Mouse (Mus musculus) C3H10T1/2 (cell line): Measurements from ENCODE around the gene Vmn1r200. TPM values are rescaled to one million over a fixed set of nuclear protein-coding genes. Genes with fewer than 3 reads are reported as not detected.

ENCODE experiments used
- polyA plus RNA-seq, 2 experiments: library from polyadenylated mRNA; unstranded; fragments of >200 nt; fragmentation: generic; extraction: Trizol; gene quantifications; one replicate each; pipeline ENCODE4 v1.2.1; 2012; ENCODE audit warnings: missing spikeins in 2 of 2

The Vmn1r200 gene
- not detected for polyA plus RNA-seq

GRCm38 (mm10) chr13:22390073-22390472, at the start of gene Vmn1r200:
TSS of gene Vmn1r200 (plus strand) at chr13:22390373.

DNA sequence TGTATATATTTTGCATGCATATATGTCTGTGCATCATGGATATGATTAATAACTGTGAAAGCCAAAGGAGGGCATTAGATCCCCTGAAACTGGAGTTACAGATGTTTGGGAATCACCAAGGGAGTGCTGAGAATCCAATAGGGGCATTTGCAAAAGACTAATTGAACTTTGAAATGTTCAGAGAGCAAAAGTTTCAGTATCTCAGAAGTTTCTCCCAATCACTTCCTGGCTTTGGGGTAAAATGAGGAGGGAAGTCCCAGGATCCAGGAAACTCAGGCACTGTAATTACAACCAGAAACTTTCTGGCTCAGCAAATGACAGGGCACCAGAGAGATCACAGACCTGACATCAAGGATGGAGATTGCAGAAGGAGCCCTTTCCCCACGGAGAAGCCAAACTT, 40.1 kb upstream of the Vmn1r200 start, which contains the start of gene Vmn1r198:
Vmn1r198 (plus strand) TSS at position 301 of the 400 bp plus-strand sequence.

DNA sequence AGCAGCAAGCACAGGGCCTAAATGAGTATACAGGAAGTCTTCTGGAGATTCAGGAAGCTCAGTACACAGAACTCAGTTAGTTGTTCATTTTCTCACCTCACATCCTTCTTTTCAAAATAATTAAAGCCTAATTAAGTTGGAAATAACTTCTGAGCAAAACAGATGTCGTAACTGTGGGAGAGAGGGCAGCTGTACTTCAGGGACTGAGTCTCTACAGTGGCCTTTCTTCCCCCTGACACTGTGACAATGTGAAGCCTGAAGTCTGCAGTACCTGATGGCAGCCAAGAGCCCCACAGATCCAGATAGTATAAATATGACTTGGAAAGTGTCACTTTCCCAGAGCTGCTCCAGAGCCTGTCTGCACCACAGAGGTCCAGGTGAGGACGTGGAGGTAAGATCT, 10.7 kb upstream of the Vmn1r200 start, which contains the start of gene Vmn1r199:
Vmn1r199 (plus strand) TSS at position 301 of the 400 bp plus-strand sequence.

Other genes with a start within 250 kb of the Vmn1r200 start
- not detected for gene Vmn1r191, start 206.4 kb upstream of the Vmn1r200 start, polyA plus RNA-seq
- gene Vmn1r192, start 199.2 kb upstream of the Vmn1r200 start, polyA plus RNA-seq, result not detected
- not detected for gene Vmn1r193, start 167.2 kb upstream of the Vmn1r200 start, polyA plus RNA-seq
- gene Vmn1r194, start 146.2 kb upstream of the Vmn1r200 start, polyA plus RNA-seq, result not detected
- not detected for gene Vmn1r195, start 119.9 kb upstream of the Vmn1r200 start, polyA plus RNA-seq
- gene Vmn1r196, start 100.5 kb upstream of the Vmn1r200 start, polyA plus RNA-seq, result not detected
- gene Vmn1r197, start 65.8 kb upstream of the Vmn1r200 start, polyA plus RNA-seq, result not detected
- gene Vmn1r198, start 40.0 kb upstream of the Vmn1r200 start, polyA plus RNA-seq, result not detected
- not detected for gene Vmn1r199, start 10.6 kb upstream of the Vmn1r200 start, polyA plus RNA-seq
- gene Vmn1r201, start 81.5 kb downstream of the Vmn1r200 start, polyA plus RNA-seq, result not detected
- gene Vmn1r202, start 115.0 kb downstream of the Vmn1r200 start, polyA plus RNA-seq, result not detected
- gene Vmn1r203, start 127.7 kb downstream of the Vmn1r200 start, polyA plus RNA-seq, result not detected
- gene Vmn1r204, start 162.8 kb downstream of the Vmn1r200 start, polyA plus RNA-seq, result not detected
- not detected for gene Vmn1r205, start 202.6 kb downstream of the Vmn1r200 start, polyA plus RNA-seq
- gene Vmn1r206, start 233.9 kb downstream of the Vmn1r200 start, polyA plus RNA-seq, result not detected